Mouse (Mus musculus) adrenal gland, adult 10 weeks (tissue): Measurements from ENCODE around the gene Olfr643. TPM values are rescaled to one million over a fixed set of nuclear protein-coding genes. Genes with fewer than 3 reads are reported as not detected.

Source experiments
- polyA plus RNA-seq: library from polyadenylated mRNA; stranded (reverse); fragments of 350-450 nt; fragmentation: Illumina TruSeq; extraction: RNeasy Lipid Tissue Mini Kit (QIAGEN cat#74804); gene quantifications from one replicate; pipeline ENCODE4 v1.2.3, GENCODE M21; 2014; ENCODE audit warnings: low read depth, low replicate concordance

Gene Olfr643
- not detected for polyA plus RNA-seq

GRCm38 (mm10) chr7:104137305-104137704 is at the start of gene Olfr643:
TSS of gene Olfr643 (minus strand) at chr7:104137405.

GRCm38 (mm10) chr7:104183292-104183691 is 46.1 kb upstream of the Olfr643 start, which contains the start of gene Olfr648:
TSS of gene Olfr648 (minus strand) at chr7:104183392.

GRCm38 (mm10) chr7:104150456-104150855 is 13.3 kb upstream of the Olfr643 start, which contains the start of gene Ubqlnl:
TSS of gene Ubqlnl (minus strand) at chr7:104150556.

GRCm38 (mm10) chr7:104143179-104143578 is 6.0 kb upstream of the Olfr643 start, which contains the start of gene Ubqln3:
TSS of gene Ubqln3 (minus strand) at chr7:104143279.

GRCm38 (mm10) chr7:104129726-104130125 is 7.5 kb downstream of the Olfr643 start, which contains the start of gene Ubqln5:
TSS of gene Ubqln5 (minus strand) at chr7:104129826.

GRCm38 (mm10) chr7:104104757-104104972 is 32.5 kb downstream of the Olfr643 start, which contains the start of gene Olfr646:
TSS of gene Olfr646 (plus strand) at chr7:104104873.

GRCm38 (mm10) chr7:104085365-104085764 is 51.8 kb downstream of the Olfr643 start, which contains the start of gene Olfr645:
TSS of gene Olfr645 (minus strand) at chr7:104085465.

GRCm38 (mm10) chr7:104071769-104072168 is 65.4 kb downstream of the Olfr643 start, which contains the start of gene Olfr644:
TSS of gene Olfr644 (minus strand) at chr7:104071869.

GRCm38 (mm10) chr7:104061345-104061744 is 75.9 kb downstream of the Olfr643 start, which contains the start of gene 4930516K23Rik:
TSS of gene 4930516K23Rik (minus strand) at chr7:104061445.

GRCm38 (mm10) chr7:104052566-104052965 is 84.6 kb downstream of the Olfr643 start, which contains the start of gene Olfr642:
TSS of gene Olfr642 (minus strand) at chr7:104052666.

GRCm38 (mm10) chr7:104035145-104035544 is 102.1 kb downstream of the Olfr643 start, which contains the start of gene Olfr641:
TSS of gene Olfr641 (plus strand) at chr7:104035445.

GRCm38 (mm10) chr7:104025473-104025872 is 111.7 kb downstream of the Olfr643 start, which contains the start of gene Olfr640:
TSS of gene Olfr640 (minus strand) at chr7:104025573.

GRCm38 (mm10) chr7:104017203-104017602 is 120.0 kb downstream of the Olfr643 start, which contains the start of gene Olfr639:
TSS of gene Olfr639 (minus strand) at chr7:104017303.

GRCm38 (mm10) chr7:103998446-103998845 is 138.8 kb downstream of the Olfr643 start, which contains the start of gene Olfr638:
TSS of gene Olfr638 (plus strand) at chr7:103998746.

GRCm38 (mm10) chr7:103970852-103971251 is 166.4 kb downstream of the Olfr643 start, which contains the start of gene Olfr635:
TSS of gene Olfr635 (plus strand) at chr7:103971152.

Other genes starting within 250 kb of the Olfr643 start
- gene Olfr64, start 242.9 kb downstream of the Olfr643 start, polyA plus RNA-seq = not detected
- gene Olfr65, start 233.9 kb downstream of the Olfr643 start, polyA plus RNA-seq = not detected
- gene Olfr631, start 208.6 kb downstream of the Olfr643 start, polyA plus RNA-seq = not detected
- not detected for gene Olfr632, start 203.1 kb downstream of the Olfr643 start, polyA plus RNA-seq
- not detected for gene Olfr633, start 193.0 kb downstream of the Olfr643 start, polyA plus RNA-seq
- gene Olfr635, start 166.3 kb downstream of the Olfr643 start, polyA plus RNA-seq = not detected
- not detected for gene Olfr638, start 138.7 kb downstream of the Olfr643 start, polyA plus RNA-seq
- not detected for gene Olfr639, start 120.1 kb downstream of the Olfr643 start, polyA plus RNA-seq
- gene Olfr640, start 111.8 kb downstream of the Olfr643 start, polyA plus RNA-seq = not detected
- not detected for gene Olfr641, start 102.0 kb downstream of the Olfr643 start, polyA plus RNA-seq
- gene Olfr642, start 84.7 kb downstream of the Olfr643 start, polyA plus RNA-seq = not detected
- gene 4930516K23Rik, start 76.0 kb downstream of the Olfr643 start, polyA plus RNA-seq = not detected
- not detected for gene Olfr644, start 65.5 kb downstream of the Olfr643 start, polyA plus RNA-seq
- not detected for gene Olfr645, start 51.9 kb downstream of the Olfr643 start, polyA plus RNA-seq
- not detected for gene Olfr646, start 32.5 kb downstream of the Olfr643 start, polyA plus RNA-seq
- gene Ubqln5, start 7.6 kb downstream of the Olfr643 start, polyA plus RNA-seq = not detected
- gene Ubqln3, start 5.9 kb upstream of the Olfr643 start, polyA plus RNA-seq = not detected
- gene Ubqlnl, start 13.2 kb upstream of the Olfr643 start, polyA plus RNA-seq = not detected
- not detected for gene Olfm5, start 27.4 kb upstream of the Olfr643 start, polyA plus RNA-seq
- not detected for gene Olfr648, start 46.0 kb upstream of the Olfr643 start, polyA plus RNA-seq
- not detected for gene Olfr649, start 58.6 kb upstream of the Olfr643 start, polyA plus RNA-seq
- gene Trim6, start 81.4 kb upstream of the Olfr643 start, polyA plus RNA-seq = 1.0 TPM
- 37.6 TPM for gene Trim34a, start 107.1 kb upstream of the Olfr643 start, polyA plus RNA-seq
- gene Trim5, start 150.7 kb upstream of the Olfr643 start, polyA plus RNA-seq = 11.2 TPM
- gene Trim12a, start 178.1 kb upstream of the Olfr643 start, polyA plus RNA-seq = 44.0 TPM
- not detected for gene Trim34b, start 192.1 kb upstream of the Olfr643 start, polyA plus RNA-seq
- 52.3 TPM for gene Trim12c, start 216.0 kb upstream of the Olfr643 start, polyA plus RNA-seq
- gene Trim30b, start 232.5 kb upstream of the Olfr643 start, polyA plus RNA-seq = 0.58 TPM